Mouse (Mus musculus): ENCODE measurements around the gene Macrod1. TPM values are rescaled to one million over a fixed set of nuclear protein-coding genes. Genes with fewer than 3 reads are reported as not detected.

The Macrod1 gene
- polyA plus RNA-seq, 1 experiment from 2014 or later: 2.9 TPM

- H3K4me1 ChIP-seq (replicated peaks): peaks cover 4% of the 10 kb centered on the region
- no peaks in the 10 kb centered on the region for H3K36me3 ChIP-seq
- no peak for ATAC-seq
- H3K27ac ChIP-seq: no peak overlapping the region
- 93% methylated on average over 3 of the region's 3 CpGs for WGBS
- no peaks in the 10 kb centered on the region for H3K9me3 ChIP-seq
- H3K9ac ChIP-seq (replicated peaks): no peak overlapping the region
- H3K4me3 ChIP-seq (replicated peaks): no peak overlapping the region
- 0 out of 2 replicates have a peak, but pooled peaks cover 10% of the 10 kb centered on the region for H3K27me3 ChIP-seq
- H3K4me2 ChIP-seq (replicated peaks): no peak overlapping the region
Observed at GRCm38 (mm10) chr19:7246021-7246420, 189.4 kb downstream of the Macrod1 start.

Other genes starting within 250 kb of the Macrod1 start
- 4.9 and 5.4 TPM in 2 replicates for gene Rps6ka4, start 216.2 kb upstream of the Macrod1 start, polyA plus RNA-seq (2015; fragmentation: Nextera tagmentation; extraction: Ambion mirVana)
- 0.22 and 0.51 TPM in 2 replicates for gene Ccdc88b, start 198.6 kb upstream of the Macrod1 start, polyA plus RNA-seq (2015; fragmentation: Nextera tagmentation; extraction: Ambion mirVana)
- gene Trmt112, start 147.1 kb upstream of the Macrod1 start, polyA plus RNA-seq (2015; fragmentation: Nextera tagmentation; extraction: Ambion mirVana): 136 and 139 TPM in 2 replicates
- 231 and 236 TPM in 2 replicates for gene Prdx5, start 146.7 kb upstream of the Macrod1 start, polyA plus RNA-seq (2015; fragmentation: Nextera tagmentation; extraction: Ambion mirVana)
- gene Esrra, start 135.0 kb upstream of the Macrod1 start, polyA plus RNA-seq (2015; fragmentation: Nextera tagmentation; extraction: Ambion mirVana): 14.5 and 18.3 TPM in 2 replicates
- gene Catsperz, start 131.4 kb upstream of the Macrod1 start, polyA plus RNA-seq (2015; fragmentation: Nextera tagmentation; extraction: Ambion mirVana): 0.55 TPM in 1 of 2 replicates, not detected in the other
- 0.28 and 0.79 TPM in 2 replicates for gene Kcnk4, start 122.3 kb upstream of the Macrod1 start, polyA plus RNA-seq (2015; fragmentation: Nextera tagmentation; extraction: Ambion mirVana)
- gene Bad, start 114.9 kb upstream of the Macrod1 start, polyA plus RNA-seq (2015; fragmentation: Nextera tagmentation; extraction: Ambion mirVana): 75.5 and 84.3 TPM in 2 replicates
- gene Gpr137, start 114.3 kb upstream of the Macrod1 start, polyA plus RNA-seq (2015; fragmentation: Nextera tagmentation; extraction: Ambion mirVana): 46.1 and 50.3 TPM in 2 replicates
- 116 and 151 TPM in 2 replicates for gene Ppp1r14b, start 81.8 kb upstream of the Macrod1 start, polyA plus RNA-seq (2015; fragmentation: Nextera tagmentation; extraction: Ambion mirVana)
- gene Plcb3, start 80.3 kb upstream of the Macrod1 start, polyA plus RNA-seq (2015; fragmentation: Nextera tagmentation; extraction: Ambion mirVana): 9.6 and 11.6 TPM in 2 replicates
- gene Fkbp2, start 76.3 kb upstream of the Macrod1 start, polyA plus RNA-seq (2015; fragmentation: Nextera tagmentation; extraction: Ambion mirVana): 88.5 and 100 TPM in 2 replicates
- gene Vegfb, start 69.2 kb upstream of the Macrod1 start, polyA plus RNA-seq (2015; fragmentation: Nextera tagmentation; extraction: Ambion mirVana): 23.2 and 28.3 TPM in 2 replicates
- gene Dnajc4, start 64.2 kb upstream of the Macrod1 start, polyA plus RNA-seq (2015; fragmentation: Nextera tagmentation; extraction: Ambion mirVana): 24.2 and 25.4 TPM in 2 replicates
- 20.2 and 21.7 TPM in 2 replicates for gene Nudt22, start 60.7 kb upstream of the Macrod1 start, polyA plus RNA-seq (2015; fragmentation: Nextera tagmentation; extraction: Ambion mirVana)
- 15.6 and 15.8 TPM in 2 replicates for gene Trpt1, start 60.7 kb upstream of the Macrod1 start, polyA plus RNA-seq (2015; fragmentation: Nextera tagmentation; extraction: Ambion mirVana)
- 3.9 and 4.8 TPM in 2 replicates for gene Fermt3, start 37.3 kb upstream of the Macrod1 start, polyA plus RNA-seq (2015; fragmentation: Nextera tagmentation; extraction: Ambion mirVana)
- 258 and 273 TPM in 2 replicates for gene Stip1, start 16.8 kb upstream of the Macrod1 start, polyA plus RNA-seq (2015; fragmentation: Nextera tagmentation; extraction: Ambion mirVana)
- 8.3 and 9.2 TPM in 2 replicates for gene Flrt1, start 48.9 kb downstream of the Macrod1 start, polyA plus RNA-seq (2015; fragmentation: Nextera tagmentation; extraction: Ambion mirVana)
- 247 and 260 TPM in 2 replicates for gene Otub1, start 149.5 kb downstream of the Macrod1 start, polyA plus RNA-seq (2015; fragmentation: Nextera tagmentation; extraction: Ambion mirVana)
- 750 and 771 TPM in 2 replicates for gene Cox8a, start 160.8 kb downstream of the Macrod1 start, polyA plus RNA-seq (2015; fragmentation: Nextera tagmentation; extraction: Ambion mirVana)
- gene Naa40, start 184.4 kb downstream of the Macrod1 start, polyA plus RNA-seq (2015; fragmentation: Nextera tagmentation; extraction: Ambion mirVana): 73.7 and 74.6 TPM in 2 replicates
- 41.1 and 52.8 TPM in 2 replicates for gene Rcor2, start 210.5 kb downstream of the Macrod1 start, polyA plus RNA-seq (2015; fragmentation: Nextera tagmentation; extraction: Ambion mirVana)